In genomic region chr6:4938901-4939300, GRCm38 (mm10) we compare ENCODE assay signal across 15 mouse cellular contexts. TPM values are rescaled to one million over a fixed set of nuclear protein-coding genes. Genes with fewer than 3 reads are reported as not detected.
A peak's percentile ranks its signal among the peaks of the same experiment; 100 is the strongest.
DNase-seq lines count a peak whose midpoint lies in the region; ATAC-seq and TF ChIP-seq lines count a peak whose summit lies in the region.
"Had no signal": no experiment of that assay in that cellular context is flagged by ENCODE, and none has a peak within 500 bp of the region (broad histone marks: within the 10 kb centered on the region; RNA-seq: fewer than 3 reads in every experiment).

No protein-coding gene starts in this region.

- no peak overlapping the region for H3K4me3 ChIP-seq in kidney, embryonic 15.5 days (replicated peaks)
- H3K4me3 ChIP-seq in stomach, postnatal 0 days (ENCODE audit: low read depth, low read length): no peak overlapping the region
- H3K4me3 ChIP-seq: limb, embryonic 13.5 days; megakaryocyte, embryonic 14.5 days had no signal

- WGBS in kidney, embryonic 15.5 days: 50% methylated on average over 3 of the region's 3 CpGs
- WGBS in stomach, postnatal 0 days: 43% methylated on average over 3 of the region's 3 CpGs

- H3K36me3 ChIP-seq in kidney, embryonic 15.5 days: no peaks in the 10 kb centered on the region
- no peaks in the 10 kb centered on the region for H3K36me3 ChIP-seq in stomach, postnatal 0 days (ENCODE audit: control insufficient read depth, insufficient read depth, low read length)
- H3K36me3 ChIP-seq: limb, embryonic 13.5 days had no signal

- no peak for ATAC-seq in kidney, embryonic 15.5 days (replicated peaks; ENCODE audit: low FRiP score)
- ATAC-seq in stomach, postnatal 0 days (ENCODE audit: low FRiP score, low TSS enrichment): no peak

- no peak for DNase-seq in kidney, adult 8-10 months
- DNase-seq in Muller cell, postnatal 12 days (ENCODE audit: inconsistent ontology term): peak; percentile 72
- peak; percentile 69 for DNase-seq in embryo, embryonic 10 days (ENCODE audit: low spot score)
- peak; percentile 21 for DNase-seq in fibroblast of lung, adult 2 months (ENCODE audit: low read depth)
- DNase-seq in left cerebral cortex, adult 8-10 months (ENCODE audit: low spot score in 2 of 2): no peak
- DNase-seq in urinary bladder, adult 2 months (ENCODE audit: low spot score): no peak
- DNase-seq in stomach, postnatal 0 days (ENCODE audit: low spot score): no peak
- DNase-seq: cerebellum, adult 8-10 months; gastrocnemius, postnatal 36 days; kidney, postnatal 25 days; lung, adult 18-20 months; right cerebral cortex, postnatal 14 days had no signal

- no peaks in the 10 kb centered on the region for H3K27me3 ChIP-seq in kidney, embryonic 15.5 days
- H3K27me3 ChIP-seq in stomach, postnatal 0 days (ENCODE audit: control insufficient read depth, insufficient read depth, low read length): no peaks in the 10 kb centered on the region
- H3K27me3 ChIP-seq: limb, embryonic 13.5 days; megakaryocyte, embryonic 14.5 days had no signal

- H3K27ac ChIP-seq in kidney, embryonic 15.5 days: peak overlapping the region; percentile 43
- no peak overlapping the region for H3K27ac ChIP-seq in stomach, postnatal 0 days (replicated peaks)
- H3K27ac ChIP-seq: limb, embryonic 13.5 days had no signal

- H3K9ac ChIP-seq in kidney, embryonic 15.5 days: no peak overlapping the region
- no peak overlapping the region for H3K9ac ChIP-seq in stomach, postnatal 0 days (ENCODE audit: low read length)
- H3K9ac ChIP-seq: limb, embryonic 13.5 days had no signal

- no peak for TF ChIP-seq EP300 in stomach, postnatal 0 days (optimal IDR thresholded peaks at IDR 0.05)

- TF ChIP-seq CTCF in stomach, postnatal 0 days (IDR thresholded peaks at IDR 0.05; ENCODE audit: low read depth): no peak

- peaks cover 16% of the 10 kb centered on the region for H3K4me1 ChIP-seq in kidney, embryonic 15.5 days
- no peaks in the 10 kb centered on the region for H3K4me1 ChIP-seq in stomach, postnatal 0 days (replicated peaks; ENCODE audit: control insufficient read depth, insufficient read depth)
- H3K4me1 ChIP-seq: megakaryocyte, embryonic 14.5 days had no signal

- H3K4me2 ChIP-seq in kidney, embryonic 15.5 days: no peak overlapping the region
- H3K4me2 ChIP-seq in stomach, postnatal 0 days (replicated peaks; ENCODE audit: low read depth): no peak overlapping the region
- H3K4me2 ChIP-seq: limb, embryonic 13.5 days had no signal

- H3K9me3 ChIP-seq in kidney, embryonic 15.5 days (replicated peaks): no peaks in the 10 kb centered on the region
- no peaks in the 10 kb centered on the region for H3K9me3 ChIP-seq in stomach, postnatal 0 days (ENCODE audit: control insufficient read depth, low read length)
- H3K9me3 ChIP-seq: limb, embryonic 13.5 days; megakaryocyte, embryonic 14.5 days had no signal

RNA-seq across cellular contexts. Expression of gene Ppp1r9a, which starts 36.2 kb away (rescaled TPM):
- 19.0 and 19.5 TPM in 2 replicates for polyA plus RNA-seq in kidney, embryonic 15.5 days (2015; fragmentation: Nextera tagmentation; extraction: Ambion mirVana)
- total RNA-seq in left cerebral cortex, adult 8-10 months (2022): 100 to 1,000 TPM; 205 to 266 (median 234) TPM
- 12.1 and 14.0 TPM in 2 replicates for polyA plus RNA-seq in urinary bladder, adult 2 months (2012; rRNA removed)
- 3.1 and 3.5 TPM in 2 replicates for polyA plus RNA-seq in stomach, postnatal 0 days (2015; fragmentation: Nextera tagmentation; extraction: Ambion mirVana)

Comparison
In these comparisons a context has a peak if more than half of its experiments do, and no peak if none do; other contexts are left out.
1. DNase-seq: peak in Muller cell, postnatal 12 days (single experiment), embryo, embryonic 10 days (single experiment) and fibroblast of lung, adult 2 months (single experiment); none in kidney, adult 8-10 months (0 of 2), left cerebral cortex, adult 8-10 months (0 of 2), urinary bladder, adult 2 months (single experiment) and stomach, postnatal 0 days (single experiment).